Mouse (Mus musculus) lung, adult 18-20 months (tissue): Measurements from ENCODE around the gene Tph1.

Experiments
- DNase-seq, 2 experiments: peaks; one replicate each; pipeline ENCODE4 v3.0.0; 2022; ENCODE audit warnings: mixed read lengths in 2 of 2

The Tph1 gene

GRCm38 (mm10) chr7:46648431-46649140 is 23.8 kb downstream of the Tph1 start:
- DNase-seq = no peak

DNA sequence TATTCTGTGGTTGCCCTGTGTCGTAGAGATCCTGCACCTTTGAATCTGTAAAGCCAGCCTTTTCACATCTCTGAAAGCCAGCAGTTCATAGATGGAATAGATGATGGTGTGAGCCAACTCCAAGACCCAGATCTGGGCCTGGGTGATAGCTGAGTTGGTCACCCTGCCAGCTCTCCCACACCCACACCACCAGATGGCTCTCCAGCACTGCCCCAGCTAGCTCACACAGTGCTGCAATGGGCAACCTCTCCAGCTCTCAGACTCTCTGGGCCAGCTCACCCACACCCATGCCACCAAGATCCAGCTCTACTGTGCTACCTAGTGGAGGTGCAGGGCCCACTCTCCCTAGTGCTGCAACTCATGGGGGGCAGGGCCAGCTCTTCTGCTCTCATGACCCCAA is 29.2 kb downstream of the Tph1 start:
- no peak for DNase-seq

DNA sequence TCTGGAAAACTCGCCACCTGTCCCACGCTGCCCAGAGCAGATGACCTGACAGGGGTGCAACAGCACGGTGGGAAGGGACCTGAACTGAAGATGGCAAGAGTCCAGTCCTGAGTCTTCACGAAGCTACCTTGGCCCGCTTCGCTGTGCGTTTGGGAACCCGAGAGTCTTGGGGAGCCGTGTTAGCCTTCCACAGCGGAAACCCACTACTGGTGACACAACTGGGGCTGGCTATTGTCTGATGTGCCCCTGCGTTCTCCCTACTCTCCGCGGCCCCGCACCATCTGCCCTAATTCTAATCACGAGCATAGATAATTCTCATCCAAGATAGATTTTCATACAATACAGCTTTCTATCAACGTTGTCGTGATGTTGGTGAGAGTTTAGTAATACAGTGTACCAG is 32.3 kb downstream of the Tph1 start:
- DNase-seq = no peak

DNA sequence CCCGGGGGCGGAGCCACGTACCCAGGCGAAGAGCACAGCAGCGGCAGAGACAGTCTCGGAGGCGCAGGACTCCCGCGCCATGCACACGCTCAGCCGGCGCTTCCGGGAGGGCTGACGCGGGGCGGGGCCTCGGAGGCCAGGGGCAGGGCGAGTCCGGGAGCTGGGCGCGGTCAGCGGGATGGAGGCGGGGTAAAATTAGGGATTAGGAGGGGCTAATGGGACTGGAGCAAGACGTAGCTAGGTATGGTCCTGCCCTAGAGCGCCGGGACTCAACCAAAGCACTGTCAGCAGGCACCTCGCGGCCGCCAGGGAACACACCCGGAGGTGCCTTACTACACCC is 32.7 kb downstream of the Tph1 start, which contains the start of gene Sergef:
Sergef (minus strand) TSS at position 116 of the 340 bp plus-strand sequence.
- peak; percentile 94 to 95 for DNase-seq

DNA sequence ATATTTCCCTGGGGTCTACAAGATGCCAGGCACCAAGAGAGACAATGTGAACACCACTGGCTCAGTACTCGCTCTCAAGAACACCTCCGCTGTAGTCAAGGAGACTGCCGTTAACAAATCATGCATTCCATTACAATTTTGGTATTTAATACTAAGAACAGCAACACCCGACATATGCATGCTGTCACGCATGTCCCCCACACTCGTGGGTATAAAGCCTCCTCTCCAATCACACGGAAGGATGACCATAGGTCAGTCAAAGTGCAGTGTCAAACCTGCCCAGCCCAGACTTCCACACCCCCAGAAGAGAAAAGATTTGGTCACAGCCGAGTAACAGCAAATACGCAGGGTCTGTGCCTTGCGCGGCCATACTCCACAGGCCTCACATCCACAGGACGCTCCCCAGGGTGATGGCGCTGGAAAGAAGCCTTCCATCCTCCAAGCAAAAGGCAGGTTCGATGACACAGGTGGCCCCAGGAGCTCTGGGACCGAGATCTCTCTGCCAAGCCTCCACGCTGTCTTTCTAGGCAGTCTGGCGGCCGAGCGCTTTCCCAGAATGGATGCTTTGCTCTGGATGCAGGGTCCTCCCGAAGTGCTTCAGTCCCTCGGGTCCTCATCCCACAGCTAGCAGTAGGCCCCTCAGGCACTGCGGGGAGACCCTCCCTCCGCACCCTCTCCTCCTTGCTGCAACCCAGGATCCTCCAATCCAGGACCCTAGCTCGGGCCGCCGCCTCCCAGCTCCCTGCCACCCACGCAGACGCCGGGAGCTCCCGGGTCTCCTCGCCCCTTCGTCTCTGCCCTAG is 33.2 kb downstream of the Tph1 start:
- peak in 1 of 2 experiments; percentile 5 for DNase-seq

DNA sequence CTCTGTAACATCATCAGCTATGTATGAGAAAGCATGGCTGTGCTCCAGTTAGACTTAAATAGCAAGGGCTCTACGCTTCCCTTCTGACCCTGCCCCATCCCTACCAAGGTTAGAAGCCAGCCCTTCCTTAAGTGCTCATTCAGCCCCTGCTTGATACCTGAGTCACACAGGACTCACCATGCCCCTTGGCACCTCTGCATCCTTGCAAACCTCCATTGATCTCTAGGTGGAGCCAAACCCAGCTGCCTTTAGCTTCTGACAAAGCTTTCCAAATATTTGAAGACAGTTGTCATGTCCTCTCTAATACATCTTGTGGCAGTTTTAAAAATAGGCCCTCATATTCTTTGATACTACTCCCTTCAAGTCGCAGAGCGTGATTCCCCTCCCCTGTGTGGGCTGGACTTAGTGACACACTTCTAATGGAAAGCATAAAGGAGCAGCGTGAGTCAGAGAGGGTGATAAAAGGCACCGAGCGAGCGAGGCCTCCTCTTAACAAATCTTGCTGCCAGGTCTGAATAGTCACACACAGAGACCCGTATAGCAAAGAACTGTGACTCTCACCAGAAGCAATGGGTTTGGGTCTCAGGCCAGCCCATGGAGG is 43.9 kb downstream of the Tph1 start:
- no peak for DNase-seq

DNA sequence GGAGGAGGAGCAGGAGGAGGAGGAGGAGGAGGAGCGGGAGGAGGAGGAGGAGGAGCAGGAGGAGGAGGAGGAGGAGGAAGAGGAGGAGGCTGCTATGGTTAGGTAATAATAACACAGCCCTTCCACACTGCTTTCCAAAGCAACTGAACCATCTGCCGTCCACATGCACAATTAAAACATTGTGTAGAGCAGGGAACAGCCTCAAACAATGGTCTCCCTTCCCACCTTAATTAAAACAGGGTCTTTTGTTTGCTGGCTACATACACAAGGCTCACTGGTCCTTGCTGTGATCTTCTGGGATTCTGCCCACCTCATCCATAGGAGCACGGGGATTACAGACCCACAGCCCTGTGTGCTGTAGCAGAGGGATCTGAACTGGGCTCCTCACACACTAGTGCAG is 48.4 kb downstream of the Tph1 start:
- DNase-seq = no peak

GRCm38 (mm10) chr7:46618416-46619110 is 53.8 kb downstream of the Tph1 start:
- no peak for DNase-seq

DNA sequence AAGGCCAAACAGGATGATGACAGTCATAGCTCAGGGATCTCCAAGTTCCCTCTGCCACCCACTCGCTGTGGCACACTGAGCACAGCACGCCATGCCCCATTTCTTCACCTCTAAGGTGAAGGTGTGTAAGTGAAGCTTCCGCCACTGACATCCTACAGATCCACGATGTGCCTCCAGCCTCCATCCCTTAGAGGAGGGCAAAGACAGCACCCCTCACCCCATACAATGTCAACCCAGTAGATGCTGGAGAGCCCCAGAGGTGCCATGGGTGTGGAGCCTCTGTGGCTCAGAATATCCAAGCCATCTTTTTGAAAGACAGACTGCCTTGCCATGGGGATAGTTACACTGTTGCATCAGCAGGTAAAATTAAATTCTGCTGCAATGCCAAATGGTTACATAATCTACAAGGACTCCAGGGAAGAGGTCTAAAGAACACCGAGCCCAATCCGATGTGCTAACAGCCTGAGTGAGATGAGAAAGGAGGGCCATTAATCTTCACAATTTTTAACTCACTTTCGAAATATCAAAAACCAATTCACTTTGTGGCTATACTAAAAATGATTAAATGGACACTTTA is 55.8 kb downstream of the Tph1 start:
- DNase-seq = no peak

GRCm38 (mm10) chr7:46615256-46615977 is 56.9 kb downstream of the Tph1 start:
- peak; percentile 79 to 86 for DNase-seq

GRCm38 (mm10) chr7:46614263-46614662 is 58.1 kb downstream of the Tph1 start:
- DNase-seq = peak; percentile 15 to 61

- peak; percentile 21 to 24 for DNase-seq
These were observed 59.2 kb downstream of the Tph1 start for GRCm38 (mm10) chr7:46613091-46613490.

DNA sequence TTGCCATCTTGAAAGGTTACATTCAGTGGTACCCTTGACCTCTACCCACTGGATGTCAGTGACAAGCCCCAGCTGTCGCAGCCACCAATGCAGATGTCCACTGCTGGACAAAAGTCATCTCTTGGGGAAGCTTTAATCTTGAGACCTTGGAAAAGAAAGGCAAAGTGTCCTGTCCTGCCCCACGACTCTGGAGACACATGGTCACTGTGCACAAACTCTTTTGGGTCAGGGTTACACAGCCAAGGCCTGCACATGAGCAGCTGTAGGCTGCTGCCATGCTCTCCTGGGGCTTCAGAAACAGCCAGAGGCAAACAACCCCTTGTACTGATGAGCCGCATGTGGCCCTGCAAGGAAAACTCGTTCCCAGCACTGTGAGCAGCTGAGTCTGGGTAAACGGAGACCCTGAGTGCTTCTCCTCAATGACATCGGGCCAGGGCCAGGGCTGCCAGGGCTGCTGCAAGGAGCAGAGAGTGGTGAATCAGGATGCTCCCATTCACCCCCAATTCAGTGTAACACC is 59.9 kb downstream of the Tph1 start:
- DNase-seq = no peak

- peak; percentile 68 to 74 for DNase-seq
These were observed 60.4 kb downstream of the Tph1 start for GRCm38 (mm10) chr7:46611970-46612369.

- DNase-seq = no peak
These were observed 63.0 kb downstream of the Tph1 start for GRCm38 (mm10) chr7:46609317-46609716.

- DNase-seq = peak; percentile 15 to 44
These were observed 64.8 kb downstream of the Tph1 start for GRCm38 (mm10) chr7:46607428-46608055.

GRCm38 (mm10) chr7:46607031-46607426 is 65.3 kb downstream of the Tph1 start:
- peak in 1 of 2 experiments; percentile 15 for DNase-seq

DNA sequence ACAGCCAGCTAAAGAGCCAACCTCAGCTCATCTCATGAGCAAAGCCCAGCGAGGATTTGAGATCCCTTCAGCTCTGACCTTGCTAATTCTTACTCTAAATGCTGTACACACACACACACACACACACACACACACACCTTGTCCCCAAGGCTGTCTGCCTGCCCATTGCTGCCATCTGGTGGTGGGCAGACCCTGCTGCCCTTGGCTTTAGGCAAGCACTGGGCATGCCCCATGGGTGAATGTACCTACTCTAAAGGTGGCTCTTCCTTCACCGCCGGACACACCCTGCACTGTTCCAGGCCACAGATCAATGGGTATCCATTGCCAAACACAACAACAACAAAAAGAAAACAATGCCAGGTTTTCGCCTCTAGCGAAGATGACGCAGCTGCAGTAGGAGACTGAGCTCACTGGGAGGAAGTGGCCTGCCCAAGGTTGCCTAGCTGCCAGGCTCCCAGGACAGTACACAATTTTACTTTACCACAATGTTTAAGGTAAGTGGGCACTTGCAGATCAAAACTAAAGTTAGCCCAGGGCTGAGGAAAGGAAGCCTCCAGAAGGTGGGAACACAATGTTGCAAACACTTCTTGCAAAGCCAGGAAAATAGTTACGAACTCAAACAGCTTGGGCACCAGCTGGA is 65.8 kb downstream of the Tph1 start:
- peak; percentile 53 to 56 for DNase-seq

DNA sequence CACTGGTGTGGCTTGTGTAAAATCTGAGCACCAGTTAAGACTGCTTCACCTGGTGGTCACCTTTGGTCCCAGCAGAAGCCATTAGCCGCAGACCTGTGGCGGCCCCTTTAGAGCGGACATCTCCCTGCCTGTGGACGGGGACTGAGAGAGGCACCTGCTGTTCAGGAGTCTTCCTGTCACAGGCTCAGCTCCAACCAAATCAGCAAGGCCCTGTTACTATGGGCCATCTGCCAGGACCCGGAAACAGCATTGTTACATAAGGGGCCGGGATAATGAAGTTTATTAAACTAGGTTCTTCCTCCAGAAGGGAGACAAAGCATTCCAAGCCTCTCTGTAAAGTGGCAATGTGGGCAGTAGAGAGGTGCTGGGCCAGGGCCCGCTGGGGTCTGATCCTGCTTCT is 69.3 kb downstream of the Tph1 start:
- DNase-seq = peak; percentile 18 to 35

- DNase-seq = no peak
These were observed 70.3 kb downstream of the Tph1 start for GRCm38 (mm10) chr7:46602079-46602478.

- no peak for DNase-seq
These were observed 71.2 kb downstream of the Tph1 start for GRCm38 (mm10) chr7:46601097-46601496.
